Mouse (Mus musculus) heart, adult 2 months (tissue): Measurements from ENCODE around the gene Syna. TPM values are rescaled to one million over a fixed set of nuclear protein-coding genes. Genes with fewer than 3 reads are reported as not detected.

ENCODE experiments used
- DNase-seq, 2 experiments: peaks; one replicate each; pipeline ENCODE4 v3.0.0; 2021
- H3K27ac ChIP-seq: fragments of 200-600 bp; 2 replicates; pipeline ENCODE4 v1.8.1; 2022
- H3K27me3 ChIP-seq: fragments of 200-500 bp; 2 replicates; pipeline ENCODE4 v1.6.1; 2012; ENCODE audit warnings: mild to moderate bottlenecking, low read length, inconsistent platforms, mixed read lengths; ENCODE audit not compliant: control insufficient read depth, insufficient read depth
- H3K36me3 ChIP-seq: fragments of 200-500 bp; 2 replicates; pipeline ENCODE4 v1.6.1; 2012; ENCODE audit warnings: low read length, inconsistent platforms; ENCODE audit not compliant: control insufficient read depth, insufficient read depth
- H3K4me1 ChIP-seq: fragments of 200-500 bp; 2 replicates; pipeline ENCODE4 v1.6.1; 2011; ENCODE audit warnings: low read length; ENCODE audit not compliant: control insufficient read depth, insufficient read depth
- H3K4me3 ChIP-seq: fragments of 200-600 bp; 2 replicates; pipeline ENCODE4 v1.8.1; 2022
- H3K79me2 ChIP-seq: fragments of 200-500 bp; replicated peaks from 2 replicates; pipeline ENCODE4 v1.6.1; 2012; ENCODE audit warnings: mild to moderate bottlenecking, inconsistent platforms, low read length, moderate library complexity, mixed read lengths; ENCODE audit not compliant: control insufficient read depth, insufficient read depth
- H3K9ac ChIP-seq: fragments of 200-500 bp; 2 replicates; pipeline ENCODE4 v1.6.1; 2012; ENCODE audit warnings: low read depth, mild to moderate bottlenecking, control low read depth, inconsistent platforms, low read length, mixed read lengths
- CTCF ChIP-seq: fragments of 200-600 bp; IDR thresholded peaks from 2 replicates; pipeline ENCODE4 v1.8.1; 2022; ENCODE audit warnings: antibody characterized with exemption, mild to moderate bottlenecking, moderate library complexity
- EP300 ChIP-seq: fragments of 200-500 bp; IDR thresholded peaks from 2 replicates; pipeline ENCODE4 v1.6.1; 2011; ENCODE audit warnings: low read depth, low read length, control low read depth; ENCODE audit not compliant: insufficient read depth
- POLR2A ChIP-seq: fragments of 200-500 bp; IDR thresholded peaks from 2 replicates; pipeline ENCODE4 v1.6.1; 2011; ENCODE audit warnings: mild to moderate bottlenecking, low read depth, low read length, control low read depth; ENCODE audit not compliant: insufficient read depth
- WGBS: fragments of 180-500 bp; shearing (Covaris S2); methylation state at CpG from one replicate; pipeline ENCODE4 v1.1.7; 2018; 5-methylcytosine and 5-hydroxymethylcytosine counted together
- intact Hi-C: fragments of 180-260 bp; cut with DNase I; formaldehyde crosslinking; loops from one replicate; pipeline ENCODE4 v1.15.1; 2025
- polyA plus RNA-seq: library from polyadenylated mRNA; depleted of rRNA; stranded (reverse); fragments of >200 nt; gene quantifications from 2 replicates; pipeline ENCODE4 v1.2.3, GENCODE M21; 2012
- total RNA-seq, 2 experiments: library from RNA; stranded (reverse); gene quantifications; 2 replicates each; pipeline ENCODE4 v1.2.3; 2021

The Syna gene
- total and polyA plus RNA-seq, 3 experiments = not detected

- Histone ChIP-seq H3K27ac (no peak overlapping the region), H3K4me1 (peaks cover 27% of the 10 kb centered on the region), H3K4me3 (no peak overlapping the region), H3K79me2 (no peaks in the 10 kb centered on the region), H3K27me3 (no peaks in the 10 kb centered on the region), H3K36me3 (no peaks in the 10 kb centered on the region; the same call in 1 of the 2 replicates), H3K9ac (no peak overlapping the region)
- intact Hi-C loops = loop anchor here (5.0 kb wide), 1 partner anchor 37 kb away; the partner anchor contains the start of gene Rfc2
- no peak for DNase-seq
- no peak for TF ChIP-seq POLR2A
- peak; percentile 58 for TF ChIP-seq CTCF
- TF ChIP-seq EP300 = no peak
- WGBS = 55% methylated on average over 3 of the region's 3 CpGs
These were observed 14.7 kb downstream of the Syna start for GRCm38 (mm10) chr5:134545242-134545629.

- intact Hi-C loops = loop anchor here (5.0 kb wide), 2 partner anchors 38 to 52 kb away; partner anchors contain the start of gene Rfc2
These were observed 15.3 kb downstream of the Syna start for GRCm38 (mm10) chr5:134544516-134545241.

GRCm38 (mm10) chr5:134541640-134542039, 18.3 kb downstream of the Syna start:
- peak overlapping the region; percentile 64 for H3K27ac ChIP-seq
- peaks cover 29% of the 10 kb centered on the region for H3K4me1 ChIP-seq
- peak; percentile 85 to 89 for DNase-seq
- H3K36me3 ChIP-seq = no peaks in the 10 kb centered on the region; the same call in 1 of the 2 replicates
- 13% methylated on average over 7 of the region's 7 CpGs for WGBS
- peak; percentile 78; the same call in 1 of the 2 replicates for TF ChIP-seq EP300
- no peak for TF ChIP-seq CTCF
- H3K27me3 ChIP-seq = no peaks in the 10 kb centered on the region
- intact Hi-C loops = loop anchor here (5.0 kb wide), 1 partner anchor 49 kb away; no protein-coding TSS in a partner anchor
- H3K79me2 ChIP-seq = no peaks in the 10 kb centered on the region; the same call in 1 of the 2 replicates
- no peak overlapping the region for H3K9ac ChIP-seq
- no peak overlapping the region for H3K4me3 ChIP-seq

More at GRCm38 (mm10) chr5:134544516-134545241, 15.3 kb downstream of the Syna start:
- no peaks in the 10 kb centered on the region; the same call in 1 of the 2 replicates for H3K36me3 ChIP-seq
- 31% methylated on average over 19 of the region's 19 CpGs for WGBS
- H3K79me2 ChIP-seq = no peaks in the 10 kb centered on the region
- peak overlapping the region; percentile 41 for H3K27ac ChIP-seq
- TF ChIP-seq EP300 (no peak), POLR2A (no peak), CTCF (no peak)
- no peaks in the 10 kb centered on the region for H3K27me3 ChIP-seq
- H3K4me1 ChIP-seq = peaks cover 29% of the 10 kb centered on the region
- H3K9ac ChIP-seq = no peak overlapping the region
- H3K4me3 ChIP-seq = no peak overlapping the region
- peak; percentile 48 to 52 for DNase-seq

- intact Hi-C loops = loop anchor here (5.0 kb wide), 1 partner anchor 49 kb away; no protein-coding TSS in a partner anchor
- Histone ChIP-seq H3K79me2 (no peaks in the 10 kb centered on the region; the same call in 1 of the 2 replicates), H3K4me1 (peaks cover 29% of the 10 kb centered on the region), H3K4me3 (no peak overlapping the region), H3K9ac (no peak overlapping the region), H3K36me3 (no peaks in the 10 kb centered on the region; the same call in 1 of the 2 replicates), H3K27me3 (no peaks in the 10 kb centered on the region), H3K27ac (peak overlapping the region; percentile 52)
- no peak for TF ChIP-seq CTCF
- TF ChIP-seq EP300 = no peak
- no peak for TF ChIP-seq POLR2A
- peak; percentile 43 to 59 for DNase-seq
- WGBS = 53% methylated on average over 6 of the region's 6 CpGs
These were observed 19.1 kb downstream of the Syna start for GRCm38 (mm10) chr5:134540881-134541280.

- Histone ChIP-seq H3K27ac (peak overlapping the region; percentile 52), H3K4me1 (peaks cover 30% of the 10 kb centered on the region), H3K27me3 (no peaks in the 10 kb centered on the region), H3K36me3 (no peaks in the 10 kb centered on the region; the same call in 1 of the 2 replicates), H3K79me2 (no peaks in the 10 kb centered on the region; the same call in 1 of the 2 replicates), H3K9ac (no peak overlapping the region), H3K4me3 (no peak overlapping the region)
- DNase-seq = peak; percentile 69 to 84
- WGBS = 32% methylated on average over 3 of the region's 3 CpGs
- intact Hi-C loops = loop anchor here (2.0 to 5.0 kb wide), 2 partner anchors 33 to 48 kb away; no protein-coding TSS in a partner anchor
- TF ChIP-seq POLR2A (peak; percentile 40; the same call in 1 of the 2 replicates), CTCF (peak; percentile 15; the same call in 1 of the 2 replicates), EP300 (0 out of 2 replicates have a peak, but pooled peaks have one; percentile 15)
These were observed 20.1 kb downstream of the Syna start for GRCm38 (mm10) chr5:134539891-134540290.

GRCm38 (mm10) chr5:134536036-134536435, 23.9 kb downstream of the Syna start:
- peak in 1 of 2 experiments; percentile 32 for DNase-seq
- Histone ChIP-seq H3K27ac (no peak overlapping the region), H3K4me3 (no peak overlapping the region), H3K36me3 (no peaks in the 10 kb centered on the region; the same call in 1 of the 2 replicates), H3K79me2 (no peaks in the 10 kb centered on the region; the same call in 1 of the 2 replicates), H3K9ac (no peak overlapping the region), H3K27me3 (no peaks in the 10 kb centered on the region), H3K4me1 (peaks cover 15% of the 10 kb centered on the region)
- TF ChIP-seq EP300 (no peak), POLR2A (no peak), CTCF (no peak)
- WGBS = 66% methylated on average over 6 of the region's 6 CpGs
- intact Hi-C loops = no loop called here
